Mouse (Mus musculus) myocyte (in vitro differentiated cells): Measurements from ENCODE around the gene Gm42715.

Source experiments
- E2F4 ChIP-seq: IDR thresholded peaks from one replicate; pipeline ENCODE4 v1.6.1; 2011; ENCODE audit warnings: mild to moderate bottlenecking, control low read depth, moderate library complexity; ENCODE audit not compliant: insufficient read depth
- MYOD1 ChIP-seq, 3 experiments: IDR thresholded peaks; one replicate each; pipeline ENCODE4 v1.6.1; 2011; ENCODE audit warnings: control low read depth in 2 of 3, low read depth in 2 of 3, mild to moderate bottlenecking in 2 of 3, moderate library complexity in 1 of 3; ENCODE audit not compliant: insufficient read length in 2 of 3, control insufficient read depth in 1 of 3
- MYOG ChIP-seq, 3 experiments: IDR thresholded peaks; one replicate each; pipeline ENCODE4 v1.6.1; 2011; ENCODE audit warnings: control low read depth in 2 of 3, low read depth in 2 of 3, mild to moderate bottlenecking in 2 of 3; ENCODE audit not compliant: insufficient read length in 2 of 3, control insufficient read depth in 1 of 3, insufficient read depth in 1 of 3
- POLR2A ChIP-seq: IDR thresholded peaks from one replicate; pipeline ENCODE4 v1.6.1; 2011; ENCODE audit warnings: low read depth, mild to moderate bottlenecking, control low read depth, moderate library complexity; ENCODE audit not compliant: insufficient read length
- SRF ChIP-seq: IDR thresholded peaks from one replicate; pipeline ENCODE4 v1.6.1; 2011; ENCODE audit warnings: low read depth; ENCODE audit not compliant: control insufficient read depth, insufficient read length

DNA sequence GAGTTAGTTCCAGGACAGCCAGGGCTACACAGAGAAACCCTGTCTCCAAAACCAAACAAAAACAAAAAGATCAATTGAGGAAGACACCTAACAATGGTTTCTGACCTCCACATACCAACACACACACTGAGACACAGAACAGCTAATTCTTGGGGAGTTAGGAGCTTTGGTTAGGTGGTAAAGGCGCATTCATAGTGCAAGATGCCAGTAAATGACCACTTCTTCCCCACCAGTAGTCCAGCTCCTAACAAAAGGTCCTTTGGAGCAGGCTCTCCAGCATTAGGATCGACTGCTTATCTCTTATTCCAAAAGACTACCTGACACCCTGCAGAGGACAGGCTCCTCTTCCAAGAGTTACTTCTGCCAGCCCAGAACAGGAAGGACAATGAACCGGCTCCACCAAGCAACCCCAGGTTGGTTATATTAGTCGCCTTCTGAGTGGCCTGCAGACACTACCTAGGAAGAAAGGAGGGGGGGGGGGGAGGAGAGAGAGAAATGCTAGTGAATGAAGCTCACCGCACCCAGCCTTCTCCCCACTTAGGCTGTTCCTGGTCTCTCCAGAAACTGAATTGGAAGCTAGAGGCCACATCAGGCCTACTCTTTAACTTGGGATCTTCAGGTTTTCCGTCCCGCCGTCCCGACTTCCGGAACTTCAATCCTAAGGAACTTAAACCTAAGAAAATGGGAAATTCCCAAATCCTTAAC, 49.2 kb upstream of the Gm42715 start:
- no peak for TF ChIP-seq MYOD1 (IDR thresholded peaks at IDR 0.05; ENCODE audit: control insufficient read depth in 1 of 3, insufficient read length in 2 of 3, low read depth in 2 of 3)
- no peak for TF ChIP-seq SRF
- no peak for TF ChIP-seq MYOG (IDR thresholded peaks at IDR 0.05; ENCODE audit: control insufficient read depth in 1 of 3, insufficient read depth in 1 of 3, insufficient read length in 2 of 3, low read depth in 2 of 3)
- TF ChIP-seq POLR2A, result no peak
- TF ChIP-seq E2F4, result no peak
